26 mouse cellular contexts compared by ENCODE assay signal in the genomic region with DNA sequence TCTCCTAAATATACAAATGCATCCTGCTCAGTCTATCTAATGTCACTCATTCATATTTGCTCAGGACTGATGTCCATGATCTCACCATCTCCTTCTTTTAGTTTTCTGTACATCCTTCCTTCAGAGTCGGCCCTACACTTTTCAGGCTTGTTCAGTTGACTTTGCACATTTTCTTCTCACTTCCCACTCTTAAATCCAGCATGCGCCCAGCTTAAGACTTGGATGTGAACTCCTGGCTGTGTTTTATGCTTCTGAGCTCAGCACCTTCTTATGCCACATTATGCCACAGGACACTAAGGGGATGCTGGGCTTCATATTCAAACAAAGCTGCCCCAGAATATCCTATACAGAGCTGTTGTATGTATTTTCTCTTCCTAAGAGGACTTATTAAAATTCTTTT. TPM values are rescaled to one million over a fixed set of nuclear protein-coding genes. Genes with fewer than 3 reads are reported as not detected.
"Had no signal": no experiment of that assay in that cellular context is flagged by ENCODE, and none has a peak within 500 bp of the region (broad histone marks: within the 10 kb centered on the region; RNA-seq: fewer than 3 reads in every experiment).

No protein-coding gene starts in this region.

- ATAC-seq: hindbrain, postnatal 0 days; intestine, embryonic 16.5 days; liver, embryonic 12.5 days had no signal

- H3K4me3 ChIP-seq: heart, adult 2 months; heart, embryonic 13.5 days; heart, embryonic 15.5 days; hindbrain, embryonic 13.5 days; hindbrain, embryonic 15.5 days; kidney, embryonic 15.5 days; layer of hippocampus, adult 2 months; limb, embryonic 13.5 days; limb, embryonic 15.5 days; liver, embryonic 12.5 days had no signal

- H3K27me3 ChIP-seq: heart, embryonic 13.5 days; heart, embryonic 15.5 days; hindbrain, embryonic 13.5 days; hindbrain, embryonic 15.5 days; kidney, embryonic 15.5 days; limb, embryonic 13.5 days; limb, embryonic 15.5 days; liver, embryonic 12.5 days had no signal

- DNase-seq: gastrocnemius, postnatal 14 days; gastrocnemius, postnatal 36 days; heart, adult 11 months; heart, adult 2 months; heart, postnatal 14 days; heart, postnatal 36 days; kidney, adult 11 months; kidney, adult 2 months; kidney, adult 9 months; kidney, postnatal 10 days; kidney, postnatal 25 days; kidney, postnatal 4 days had no signal

- H3K4me2 ChIP-seq: heart, embryonic 11.5 days; heart, embryonic 13.5 days; heart, embryonic 15.5 days; hindbrain, embryonic 13.5 days; hindbrain, embryonic 15.5 days; kidney, embryonic 15.5 days; limb, embryonic 13.5 days; limb, embryonic 15.5 days; liver, embryonic 12.5 days had no signal

- H3K36me3 ChIP-seq: heart, embryonic 13.5 days; heart, embryonic 15.5 days; hindbrain, embryonic 13.5 days; hindbrain, embryonic 15.5 days; kidney, embryonic 15.5 days; limb, embryonic 13.5 days; limb, embryonic 15.5 days; liver, embryonic 12.5 days had no signal

- H3K4me1 ChIP-seq: heart, embryonic 13.5 days; heart, embryonic 15.5 days; hindbrain, embryonic 13.5 days; hindbrain, embryonic 15.5 days; kidney, embryonic 15.5 days; limb, embryonic 13.5 days; limb, embryonic 15.5 days; liver, embryonic 12.5 days had no signal

- H3K9me3 ChIP-seq: heart, embryonic 13.5 days; heart, embryonic 15.5 days; hindbrain, embryonic 13.5 days; hindbrain, embryonic 15.5 days; kidney, embryonic 15.5 days; limb, embryonic 13.5 days; limb, embryonic 15.5 days; liver, embryonic 12.5 days had no signal

- H3K9ac ChIP-seq: heart, embryonic 13.5 days; heart, embryonic 15.5 days; hindbrain, embryonic 13.5 days; hindbrain, embryonic 15.5 days; kidney, embryonic 15.5 days; limb, embryonic 13.5 days; limb, embryonic 15.5 days; liver, embryonic 12.5 days; liver, embryonic 14.5 days had no signal

- H3K27ac ChIP-seq: heart, adult 2 months; heart, embryonic 13.5 days; heart, embryonic 15.5 days; hindbrain, embryonic 13.5 days; hindbrain, embryonic 15.5 days; hindbrain, postnatal 0 days; kidney, embryonic 15.5 days; layer of hippocampus, adult 2 months; limb, embryonic 13.5 days; limb, embryonic 15.5 days; liver, embryonic 12.5 days; liver, embryonic 14.5 days had no signal

RNA-seq across cellular contexts. Expression of gene Syt1, which starts 36.2 kb away (rescaled TPM):
- total RNA-seq: gastrocnemius, postnatal 36 days; hematopoietic stem cell, adult 5-6 weeks had no signal
